Mouse (Mus musculus) adrenal gland, adult 8-10 months (tissue): ENCODE measurements around the gene Tmem51. TPM values are rescaled to one million over a fixed set of nuclear protein-coding genes. Genes with fewer than 3 reads are reported as not detected.
"Not testable (repeated sequence)": the region's sequence is repeated elsewhere in the genome, so short reads cannot be mapped to it uniquely, and the experiment has no call there.

Experiments used
- DNase-seq: peaks from one replicate; pipeline ENCODE4 v3.0.0; 2022
- total RNA-seq, 4 experiments: library from RNA; stranded (reverse); gene quantifications; 2 replicates each; pipeline ENCODE4 v1.2.4; 2022

Gene Tmem51
- total RNA-seq, 4 experiments from 2014 or later = 3.6 to 5.7 (median 4.7) TPM

DNA sequence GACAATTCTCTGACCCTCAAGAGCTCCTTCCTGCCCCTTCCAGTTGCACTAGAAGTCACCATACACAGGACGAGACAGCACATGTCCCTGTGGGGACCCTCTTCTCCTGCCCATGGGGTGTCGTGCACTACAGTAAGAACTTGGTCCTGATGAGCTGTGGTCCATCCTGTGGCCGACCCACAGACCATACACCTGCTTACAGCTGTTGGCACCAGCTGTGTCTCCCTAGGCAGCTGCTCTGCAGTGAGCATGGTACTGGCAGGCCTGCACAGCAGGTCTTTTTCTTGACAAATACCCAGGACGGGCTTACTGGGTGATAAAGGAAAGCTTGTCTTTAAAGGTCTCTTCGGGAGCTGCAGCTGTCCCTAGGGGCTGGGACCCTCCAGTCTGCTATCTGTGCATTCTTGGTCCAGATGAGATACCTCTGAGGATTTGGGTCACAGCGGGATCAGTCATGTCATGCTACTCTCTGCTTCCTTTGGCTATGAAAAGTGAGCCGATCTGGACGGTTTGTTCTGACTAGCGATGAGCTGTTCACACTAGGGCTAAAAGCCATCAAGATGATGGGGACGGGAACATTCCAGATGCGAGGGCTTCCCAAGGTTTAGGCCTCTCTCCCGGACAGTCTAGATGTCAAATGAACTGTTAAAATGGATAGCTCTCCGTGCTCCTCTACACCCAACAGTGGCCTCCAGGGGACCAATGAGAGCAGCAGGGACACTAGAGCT lies 24.8 kb downstream of the Tmem51 start:
- DNase-seq = no peak

DNA sequence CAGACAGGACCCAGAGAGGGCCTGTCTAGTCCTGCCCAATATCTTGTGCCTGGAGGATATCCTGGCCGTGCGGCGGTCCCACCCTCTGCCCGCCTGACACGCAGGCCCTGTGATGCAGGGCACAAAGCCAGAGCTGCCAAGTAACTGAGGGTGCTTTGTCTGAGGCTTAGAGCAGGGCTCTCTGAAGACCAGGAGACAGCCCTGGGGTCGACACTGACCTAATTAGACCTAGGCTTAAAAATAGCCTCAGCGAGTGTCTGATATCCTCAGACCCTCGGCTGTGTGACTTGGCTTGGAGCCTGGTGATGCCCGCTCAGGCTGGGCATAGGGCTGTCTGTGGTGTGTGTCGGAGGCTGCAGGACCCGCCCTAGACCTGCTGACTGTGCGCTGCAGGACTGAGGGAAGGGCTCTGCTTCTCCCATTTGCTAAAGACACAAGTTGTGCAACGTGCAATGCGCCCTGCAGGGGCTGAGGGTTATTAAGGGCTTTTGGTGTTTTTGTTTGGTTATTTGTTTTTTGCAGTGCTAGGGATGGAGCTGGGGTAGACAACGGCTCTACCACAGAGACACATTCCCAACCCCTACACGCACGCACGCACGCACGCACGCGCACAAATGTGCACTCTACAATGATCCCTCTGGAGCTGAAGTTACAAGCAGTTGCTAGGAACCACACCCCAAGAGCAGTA lies 26.4 kb downstream of the Tmem51 start:
- DNase-seq = no peak

- no peak for DNase-seq
Measured at GRCm38 (mm10) chr4:142055600-142055999, 28.5 kb downstream of the Tmem51 start.

DNA sequence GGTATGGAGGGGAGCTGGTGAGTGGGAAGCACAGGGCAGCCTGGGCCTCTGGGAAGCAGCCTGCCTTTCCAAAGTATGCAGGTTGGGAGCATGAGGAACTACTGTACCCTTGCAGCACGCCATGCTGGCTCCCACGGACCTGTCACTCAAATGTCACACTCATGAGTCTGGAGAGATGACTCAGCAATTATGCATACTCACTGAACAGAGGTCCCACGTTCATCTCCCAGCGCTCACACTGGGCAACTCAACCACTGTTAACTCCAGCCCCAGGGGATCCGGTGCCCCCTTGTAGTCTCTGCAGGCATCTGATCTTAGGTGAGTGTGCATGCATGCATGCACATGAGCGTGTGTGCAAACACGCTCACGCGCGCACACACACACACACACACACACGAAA lies 29.5 kb downstream of the Tmem51 start:
- no peak for DNase-seq

DNA sequence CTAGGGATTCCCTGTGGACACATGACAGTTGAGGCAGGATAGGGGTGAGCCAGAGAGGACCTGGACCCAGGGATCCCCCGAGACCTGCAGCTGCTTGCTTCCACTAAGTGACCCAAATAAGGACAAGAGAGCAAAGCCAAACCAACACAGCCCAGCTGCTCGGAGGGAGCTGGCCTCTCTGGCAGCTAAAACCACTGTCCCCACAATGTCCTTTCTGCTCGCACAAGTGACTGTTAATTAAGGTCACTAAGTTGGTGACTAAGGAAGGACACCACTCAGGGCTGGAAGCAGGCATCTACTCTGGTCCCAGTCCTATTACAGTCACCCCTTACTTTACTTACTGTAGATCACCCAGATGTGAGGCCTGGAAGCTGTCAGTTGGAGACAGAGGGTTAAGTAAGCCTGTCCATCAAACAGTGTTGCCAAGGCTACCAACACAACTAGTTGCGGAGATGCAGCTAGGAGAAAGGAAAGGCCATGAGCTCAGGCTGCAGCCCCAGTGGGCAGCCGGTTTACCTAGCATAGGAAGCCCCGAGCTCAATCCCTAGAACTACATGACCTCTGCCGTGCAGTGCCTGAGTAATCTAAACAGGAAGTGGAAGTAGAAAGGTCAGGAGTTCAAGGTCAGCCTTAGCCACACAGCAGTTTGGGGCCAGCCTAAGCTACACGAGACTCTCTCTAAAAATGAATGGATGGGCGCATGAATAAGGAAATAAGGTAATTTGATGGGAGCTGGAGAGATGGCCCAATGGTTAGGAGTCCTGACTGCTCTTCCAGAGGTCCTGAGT lies 30.2 kb downstream of the Tmem51 start:
- DNase-seq = no peak

DNA sequence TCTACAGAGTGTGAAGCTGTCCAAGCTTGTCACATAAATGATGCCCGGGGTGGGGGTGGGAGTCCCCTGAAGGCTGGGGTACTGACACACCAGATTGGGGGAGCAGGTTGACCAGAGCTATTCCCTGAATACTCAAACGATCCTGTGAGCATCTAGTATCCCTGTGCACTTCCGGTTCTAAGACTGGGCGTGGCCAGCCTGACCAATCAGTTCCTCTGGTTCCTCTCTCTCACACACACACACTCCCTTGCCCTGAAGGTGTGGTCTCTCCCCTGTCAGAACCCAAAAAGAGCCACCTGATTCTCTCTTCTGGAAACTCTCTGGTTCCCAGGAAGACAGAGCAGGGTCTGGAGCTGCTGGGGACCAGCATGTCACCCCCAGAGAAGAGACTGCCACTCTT lies 30.8 kb downstream of the Tmem51 start:
- DNase-seq = no peak

GRCm38 (mm10) chr4:142052391-142053132 lies 31.5 kb downstream of the Tmem51 start:
- DNase-seq = no peak

DNA sequence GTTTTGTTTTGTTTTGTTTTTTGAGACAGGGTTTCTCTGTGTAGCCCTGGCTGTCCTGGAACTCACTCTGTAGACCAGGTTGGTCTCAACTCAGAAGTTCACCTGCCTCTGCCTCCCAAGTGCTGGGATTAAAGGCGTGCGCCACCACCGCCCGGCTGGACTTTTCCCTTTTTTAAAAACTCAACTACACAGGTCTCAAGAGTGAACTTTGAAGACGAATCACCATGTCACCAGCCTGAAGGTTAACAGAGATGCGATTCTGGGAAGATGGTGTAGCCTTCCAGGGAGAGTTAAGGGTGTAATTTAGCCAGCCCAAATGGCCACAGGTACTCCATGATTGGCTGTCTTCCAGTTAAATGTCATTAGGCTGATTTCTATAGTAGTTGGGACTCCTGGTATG lies 32.2 kb downstream of the Tmem51 start:
- DNase-seq = not testable (repeated sequence)

DNA sequence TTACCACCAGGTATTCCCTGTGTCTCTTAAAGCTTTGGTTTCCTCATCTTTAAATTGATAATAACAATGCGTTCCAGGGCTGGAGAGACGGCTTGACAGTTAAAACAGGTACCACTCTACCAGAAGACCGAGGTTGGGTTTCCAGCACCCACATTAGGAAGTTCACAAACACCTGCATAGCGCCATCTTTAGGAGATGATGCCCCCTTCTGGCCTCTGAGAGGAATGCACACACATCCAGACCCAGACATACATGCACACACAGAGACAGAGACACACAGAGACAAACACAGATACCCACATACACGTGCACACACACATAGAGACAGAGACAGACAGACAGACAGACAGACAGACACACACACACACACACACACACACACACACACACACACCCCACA lies 34.1 kb downstream of the Tmem51 start:
- DNase-seq = no peak

DNA sequence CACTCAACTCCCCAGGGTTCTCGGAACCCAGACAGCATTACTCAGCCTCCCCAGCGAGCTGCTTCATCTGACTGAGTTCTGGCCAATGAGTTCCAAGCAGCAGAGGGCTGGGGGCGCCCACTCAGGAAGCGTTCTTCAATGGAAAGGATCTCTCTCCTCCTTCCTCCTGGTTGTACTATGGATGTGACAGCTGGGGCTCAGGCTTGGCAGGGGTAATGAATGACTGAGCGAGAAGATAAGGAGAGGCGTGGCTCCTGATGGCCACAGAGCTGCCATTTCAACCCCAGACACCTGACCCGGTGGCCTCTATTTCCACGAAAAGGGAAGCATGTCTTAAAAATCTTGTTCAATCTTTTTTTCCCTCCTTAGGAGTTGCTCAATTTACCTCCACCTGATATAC lies 35.7 kb downstream of the Tmem51 start:
- no peak for DNase-seq

GRCm38 (mm10) chr4:142047005-142047404 lies 37.1 kb downstream of the Tmem51 start:
- no peak for DNase-seq

GRCm38 (mm10) chr4:142046496-142046895 lies 37.6 kb downstream of the Tmem51 start:
- DNase-seq = no peak

DNA sequence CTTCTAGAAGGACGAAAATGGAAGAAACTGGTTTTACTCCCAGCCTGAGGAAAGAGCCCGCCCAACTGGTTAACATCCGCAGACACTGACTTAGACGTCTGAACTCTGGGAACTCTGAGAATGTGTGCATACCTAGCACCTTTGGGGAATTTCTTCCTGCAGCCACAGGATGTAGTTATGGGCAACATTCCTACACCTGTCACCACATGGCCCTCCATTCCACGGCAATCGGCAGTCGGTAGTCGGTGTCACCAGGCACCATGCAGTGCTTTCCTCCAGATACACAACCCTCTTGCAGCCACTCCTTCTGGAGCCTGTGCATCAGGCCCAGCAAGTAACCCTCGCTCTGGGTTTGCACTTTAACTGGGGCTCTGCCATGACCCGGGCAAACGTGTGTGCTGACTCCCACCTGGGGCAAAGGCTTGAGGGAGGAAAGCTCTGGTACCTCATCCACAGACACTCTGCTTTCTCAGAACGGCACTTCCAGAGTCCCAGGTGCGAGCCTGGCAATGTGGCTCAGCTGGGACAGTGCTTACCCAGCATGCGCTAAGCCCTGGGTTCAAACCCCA lies 38.4 kb downstream of the Tmem51 start:
- no peak for DNase-seq

DNA sequence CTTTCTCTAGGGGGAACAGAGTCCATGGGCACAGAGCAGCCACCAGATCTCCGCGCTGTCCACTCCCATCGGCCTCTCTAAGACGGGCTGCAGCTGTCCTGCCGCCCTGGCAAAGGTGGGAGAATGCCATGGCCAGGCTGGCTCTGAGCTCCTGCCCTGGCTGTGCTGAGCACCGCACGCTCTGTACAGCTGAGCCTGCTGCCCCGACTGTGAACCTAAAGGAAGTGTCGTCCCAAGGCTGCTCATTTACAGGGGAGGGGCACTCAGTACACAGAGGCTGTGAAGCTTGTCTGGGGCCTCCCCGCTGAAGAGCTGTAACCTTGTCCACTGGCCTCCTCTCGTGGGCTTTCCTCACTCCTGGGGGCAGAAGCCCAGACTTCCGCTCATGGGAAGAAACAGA lies 39.7 kb downstream of the Tmem51 start:
- no peak for DNase-seq

DNA sequence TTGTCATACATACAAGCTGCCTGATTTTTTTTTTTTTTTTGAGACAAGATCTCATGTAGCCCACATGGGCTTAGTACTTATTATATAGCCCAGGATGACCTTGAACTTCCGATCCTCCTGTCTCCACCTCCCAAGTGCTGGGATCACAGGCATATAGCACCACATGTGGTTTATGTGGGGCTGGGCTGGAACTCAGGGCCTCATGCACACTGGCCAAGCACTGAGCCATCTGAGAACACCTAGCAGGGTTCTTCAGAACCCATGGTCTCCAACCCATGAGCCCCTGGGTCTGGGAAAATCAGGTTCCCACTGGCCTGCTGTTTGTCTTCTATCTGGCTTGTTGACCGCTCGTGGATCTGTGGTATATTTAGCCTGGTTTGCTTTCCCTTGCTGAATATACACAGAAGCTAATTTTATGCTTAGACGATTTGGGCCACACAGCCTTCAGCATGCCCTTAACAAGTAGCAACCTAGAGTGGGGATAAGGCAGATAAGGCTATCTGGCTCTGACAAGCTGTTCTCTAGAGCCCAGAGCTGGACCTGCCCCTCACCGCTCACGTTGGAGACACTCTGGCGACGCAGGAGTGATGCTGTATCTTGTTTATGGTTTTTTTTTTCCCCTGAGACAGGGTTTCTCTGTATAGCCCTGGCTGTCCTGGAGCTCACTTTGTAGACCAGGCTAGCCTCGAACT lies 44.3 kb downstream of the Tmem51 start:
- DNase-seq = no peak

DNA sequence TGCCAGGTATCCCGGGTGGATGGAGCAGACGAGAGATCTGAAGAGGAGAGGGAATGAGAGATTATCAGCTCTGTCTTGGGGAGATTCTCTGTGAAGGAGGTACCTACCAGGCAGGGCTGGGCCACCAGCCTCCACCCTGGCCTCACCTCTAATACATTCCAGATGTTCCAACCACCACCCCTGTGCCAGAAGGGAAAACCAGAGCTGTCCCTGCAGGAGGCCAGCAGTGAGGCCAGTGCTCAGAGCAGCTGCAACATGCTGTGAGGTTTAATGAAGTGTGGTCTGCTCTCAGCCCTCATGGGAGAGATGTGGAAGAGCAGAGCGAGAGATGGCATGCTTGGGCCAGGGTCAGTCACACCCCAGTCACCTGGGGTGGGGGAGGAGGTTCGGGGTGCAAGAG lies 46.2 kb downstream of the Tmem51 start:
- DNase-seq = no peak

DNA sequence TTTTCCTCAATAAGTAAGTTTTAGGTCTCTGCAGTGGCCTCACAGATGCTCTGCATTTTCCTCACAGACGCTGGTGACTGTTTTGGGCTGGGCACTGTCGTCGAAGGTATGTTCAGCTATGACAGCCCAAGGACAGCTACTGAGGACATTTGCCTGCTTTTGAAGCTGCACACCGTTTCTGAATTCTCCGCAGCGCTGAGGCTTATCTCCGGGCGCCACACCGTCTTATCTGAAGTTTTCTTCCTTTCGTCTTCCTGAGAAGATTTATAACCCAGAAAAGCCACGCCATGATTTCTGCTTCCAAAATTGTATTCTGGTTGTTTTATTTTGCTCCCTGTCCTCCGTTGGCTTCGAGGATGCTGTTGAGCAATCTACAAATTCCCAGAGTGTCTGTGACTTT lies 55.6 kb downstream of the Tmem51 start:
- DNase-seq = no peak

DNA sequence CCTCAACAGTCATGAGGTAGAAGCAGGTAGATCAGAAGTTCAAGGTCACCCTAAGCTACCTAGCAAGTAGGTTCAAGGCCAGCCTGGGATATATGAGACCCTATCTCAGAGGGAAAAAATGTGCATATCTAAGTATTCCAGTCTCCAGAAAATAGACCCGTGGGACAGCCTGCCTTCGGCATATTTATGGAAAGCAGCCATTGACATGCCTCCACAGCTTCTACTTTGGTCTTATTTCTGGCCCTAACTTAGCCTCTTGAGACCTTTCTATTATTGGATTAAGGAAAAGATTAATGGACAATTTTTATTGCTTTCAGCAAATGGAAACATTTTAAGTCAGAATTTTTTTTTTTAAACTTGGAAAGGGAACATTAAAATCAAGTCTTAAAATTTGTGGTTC lies 57.1 kb downstream of the Tmem51 start:
- no peak for DNase-seq

DNA sequence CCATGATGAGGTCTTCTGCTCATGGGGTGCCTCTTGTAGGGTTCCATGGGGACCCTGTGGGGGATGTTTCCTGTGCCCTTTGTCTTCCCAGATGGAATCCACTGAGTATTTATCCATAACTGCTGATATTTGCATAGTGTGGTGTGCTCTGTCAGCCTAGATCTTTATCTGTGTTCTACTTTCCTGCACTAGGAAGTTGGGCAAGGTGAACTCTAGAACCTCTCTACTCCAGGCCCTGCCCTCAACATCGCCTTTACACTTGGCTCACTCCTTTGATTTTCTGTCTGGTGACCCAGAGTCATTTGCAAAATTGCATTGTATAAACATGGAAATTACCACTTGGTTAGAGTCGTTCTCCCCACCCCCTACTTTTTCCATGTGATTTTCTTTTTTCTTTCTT lies 59.6 kb downstream of the Tmem51 start:
- no peak for DNase-seq

DNA sequence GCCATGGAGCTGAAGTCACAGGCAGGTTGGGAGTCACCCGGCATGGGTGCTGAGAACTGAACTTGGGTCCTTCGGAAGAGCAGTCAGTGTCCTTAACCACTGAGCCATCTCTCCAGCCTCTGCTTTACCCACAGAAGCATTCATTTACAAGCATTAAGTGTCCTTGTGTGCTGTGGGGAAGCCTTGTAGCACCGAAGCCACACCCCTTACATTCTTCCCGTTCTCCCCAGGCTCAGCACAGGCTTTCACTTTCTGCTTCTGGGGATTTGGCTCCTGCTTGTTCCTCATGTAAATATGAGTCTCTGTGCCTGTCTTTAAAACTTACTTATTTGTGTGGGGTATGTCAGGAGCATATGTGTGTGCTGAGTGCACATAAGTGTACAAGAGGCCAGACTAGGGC lies 60.9 kb downstream of the Tmem51 start:
- DNase-seq = no peak

DNA sequence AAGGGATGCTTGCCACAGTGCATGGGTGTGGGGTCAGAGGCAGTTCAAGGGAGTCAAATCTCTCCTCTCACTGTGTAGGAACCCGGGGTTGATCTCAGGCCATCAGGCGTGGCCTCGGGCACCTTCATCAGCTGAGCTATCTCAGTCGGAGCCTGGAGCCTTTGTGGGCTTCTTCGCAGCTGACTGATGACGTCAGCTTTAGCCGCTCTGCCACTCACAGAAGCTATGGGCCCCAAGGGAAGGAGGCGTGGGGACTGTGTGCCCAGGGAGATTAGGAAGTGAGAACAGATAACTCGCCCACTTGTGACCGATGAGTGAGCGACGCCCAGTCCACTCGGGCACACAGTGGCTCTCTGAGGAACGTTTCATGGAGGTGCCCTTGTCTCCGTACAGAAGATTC lies 66.4 kb downstream of the Tmem51 start:
- no peak for DNase-seq
